Mouse (Mus musculus) neural tube, embryonic 15.5 days (tissue): ENCODE measurements around the gene Larp1b. TPM values are rescaled to one million over a fixed set of nuclear protein-coding genes. Genes with fewer than 3 reads are reported as not detected.

Source experiments
- ATAC-seq: fragments of 200-750 bp; cut with Nextera tagmentation; 2 replicates; pipeline ENCODE4 v1.8.0; 2017; ENCODE audit warnings: mild to moderate bottlenecking, moderate TSS enrichment, moderate library complexity; ENCODE audit not compliant: low FRiP score
- H3K27ac ChIP-seq: fragments of 300-500 bp; sonication (generic); replicated peaks from 2 replicates; pipeline ENCODE4 v1.5.1; 2015; ENCODE audit warnings: mild to moderate bottlenecking, inconsistent platforms
- H3K27me3 ChIP-seq: fragments of 300-500 bp; sonication (generic); replicated peaks from 2 replicates; pipeline ENCODE4 v1.6.1; 2015; ENCODE audit warnings: inconsistent platforms
- H3K36me3 ChIP-seq: fragments of 300-500 bp; sonication (generic); 2 replicates; pipeline ENCODE4 v1.6.1; 2015; ENCODE audit warnings: inconsistent platforms
- H3K4me1 ChIP-seq: fragments of 300-500 bp; sonication (generic); 2 replicates; pipeline ENCODE4 v1.6.1; 2015; ENCODE audit warnings: inconsistent platforms
- H3K4me2 ChIP-seq: fragments of 300-500 bp; sonication (generic); 2 replicates; pipeline ENCODE4 v1.6.1; 2015; ENCODE audit warnings: inconsistent platforms, mild to moderate bottlenecking, moderate library complexity
- H3K4me3 ChIP-seq: fragments of 300-500 bp; sonication (generic); replicated peaks from 2 replicates; pipeline ENCODE4 v1.5.1; 2015; ENCODE audit warnings: mild to moderate bottlenecking, inconsistent platforms
- H3K9ac ChIP-seq: fragments of 300-500 bp; sonication (generic); replicated peaks from 2 replicates; pipeline ENCODE4 v1.6.1; 2015; ENCODE audit warnings: mild to moderate bottlenecking, inconsistent platforms
- H3K9me3 ChIP-seq: fragments of 300-500 bp; sonication (generic); replicated peaks from 2 replicates; pipeline ENCODE4 v1.6.1; 2016; ENCODE audit warnings: inconsistent platforms
- polyA plus RNA-seq: library from polyadenylated mRNA; unstranded; fragments of >200 nt; fragmentation: Nextera tagmentation; extraction: Ambion mirVana; gene quantifications from 2 replicates; pipeline ENCODE4 v1.2.1, GENCODE M21; 2015

Gene Larp1b
- polyA plus RNA-seq, 1 experiment from 2014 or later, result 5.7 TPM

- no peak for ATAC-seq
- Histone ChIP-seq H3K27me3 (no peaks in the 10 kb centered on the region), H3K36me3 (no peaks in the 10 kb centered on the region), H3K4me3 (no peak overlapping the region), H3K4me1 (peaks cover 8% of the 10 kb centered on the region), H3K27ac (no peak overlapping the region), H3K9ac (no peak overlapping the region), H3K9me3 (no peaks in the 10 kb centered on the region), H3K4me2 (no peak overlapping the region)
Measured at GRCm38 (mm10) chr3:41087071-41087470, 137.4 kb downstream of the Larp1b start.

Other genes with a start within 250 kb of the Larp1b start
- gene Slc25a31, start 241.0 kb upstream of the Larp1b start, polyA plus RNA-seq, result 0.08 and 0.41 TPM in 2 replicates
- gene Hspa4l, start 205.3 kb upstream of the Larp1b start, polyA plus RNA-seq, result 46.4 and 55.7 TPM in 2 replicates
- 13.2 and 19.5 TPM in 2 replicates for gene Plk4, start 149.8 kb upstream of the Larp1b start, polyA plus RNA-seq
- 10.4 and 10.9 TPM in 2 replicates for gene Mfsd8, start 102.9 kb upstream of the Larp1b start, polyA plus RNA-seq
- 17.2 and 19.2 TPM in 2 replicates for gene Abhd18, start 102.9 kb upstream of the Larp1b start, polyA plus RNA-seq
- 0.64 and 0.73 TPM in 2 replicates for gene 1700034I23Rik, start 47.3 kb upstream of the Larp1b start, polyA plus RNA-seq
- 30.8 and 33.6 TPM in 2 replicates for gene Pgrmc2, start 133.2 kb downstream of the Larp1b start, polyA plus RNA-seq